ENCODE assay signal across 11 mouse cellular contexts in genomic region chr9:66917216-66917891, GRCm38 (mm10). TPM values are rescaled to one million over a fixed set of nuclear protein-coding genes. Genes with fewer than 3 reads are reported as not detected.
A peak's percentile ranks its signal among the peaks of the same experiment; 100 is the strongest.
DNase-seq lines count a peak whose midpoint lies in the region; ATAC-seq and TF ChIP-seq lines count a peak whose summit lies in the region.
"Had no signal": no experiment of that assay in that cellular context is flagged by ENCODE, and none has a peak within 500 bp of the region (broad histone marks: within the 10 kb centered on the region; RNA-seq: fewer than 3 reads in every experiment).

No protein-coding gene starts in this region.

- no peak overlapping the region for H3K9ac ChIP-seq in heart, embryonic 13.5 days
- 0 out of 2 replicates have a peak overlapping the region, but pooled peaks have one; percentile 1 for H3K9ac ChIP-seq in midbrain, embryonic 12.5 days (replicated peaks)
- H3K9ac ChIP-seq in midbrain, postnatal 0 days (replicated peaks; ENCODE audit: low read length, poor library complexity, severe bottlenecking) = no peak overlapping the region
- peak overlapping the region; percentile 93 for H3K9ac ChIP-seq in liver, embryonic 15.5 days
- H3K9ac ChIP-seq: forebrain, embryonic 12.5 days had no signal

- WGBS in heart, embryonic 13.5 days = 77% methylated on average over 8 of the region's 8 CpGs
- 95% methylated on average over 8 of the region's 8 CpGs for WGBS in midbrain, embryonic 12.5 days
- 92% methylated on average over 8 of the region's 8 CpGs for WGBS in midbrain, postnatal 0 days
- WGBS in liver, embryonic 15.5 days (ENCODE audit: insufficient replicate concordance) = 56% methylated on average over 8 of the region's 8 CpGs

- no peak for ATAC-seq in heart, embryonic 13.5 days (ENCODE audit: extremely low read depth, insufficient number of reproducible peaks, low FRiP score, low TSS enrichment)
- no peak for ATAC-seq in midbrain, embryonic 12.5 days (ENCODE audit: low FRiP score, low read depth)
- ATAC-seq in midbrain, postnatal 0 days (ENCODE audit: low FRiP score) = no peak
- ATAC-seq in liver, embryonic 15.5 days (ENCODE audit: insufficient read depth) = no peak
- ATAC-seq in frontal cortex, adult (ENCODE audit: low TSS enrichment) = no peak

- peak overlapping the region; percentile 95 for H3K4me2 ChIP-seq in heart, embryonic 13.5 days
- no peak overlapping the region for H3K4me2 ChIP-seq in midbrain, embryonic 12.5 days (replicated peaks)
- H3K4me2 ChIP-seq in midbrain, postnatal 0 days (ENCODE audit: low read depth, low read length, poor library complexity, severe bottlenecking) = no peak overlapping the region
- peak overlapping the region; percentile 92 for H3K4me2 ChIP-seq in liver, embryonic 15.5 days

- peaks cover 4% of the 10 kb centered on the region; the same call in 1 of the 2 replicates for H3K36me3 ChIP-seq in heart, embryonic 13.5 days
- H3K36me3 ChIP-seq in midbrain, embryonic 12.5 days = 0 out of 2 replicates have a peak, but pooled peaks cover 9% of the 10 kb centered on the region
- H3K36me3 ChIP-seq in midbrain, postnatal 0 days (ENCODE audit: insufficient read depth, low read length) = no peaks in the 10 kb centered on the region; the same call in 1 of the 2 replicates
- peaks cover 17% of the 10 kb centered on the region; the same call in 1 of the 2 replicates for H3K36me3 ChIP-seq in liver, embryonic 15.5 days (replicated peaks)

- no peaks in the 10 kb centered on the region for H3K9me3 ChIP-seq in heart, embryonic 13.5 days
- H3K9me3 ChIP-seq in midbrain, embryonic 12.5 days = no peaks in the 10 kb centered on the region
- no peaks in the 10 kb centered on the region for H3K9me3 ChIP-seq in midbrain, postnatal 0 days (ENCODE audit: low read length)
- H3K9me3 ChIP-seq in liver, embryonic 15.5 days (replicated peaks) = no peaks in the 10 kb centered on the region
- H3K9me3 ChIP-seq: forebrain, embryonic 12.5 days had no signal

- TF ChIP-seq CTCF in midbrain, postnatal 0 days (IDR thresholded peaks at IDR 0.05) = no peak

- intact Hi-C loops in heart, postnatal 10 days (cut with DNase I) = loop anchor here (5.0 kb wide), 2 partner anchors 40 to 80 kb away; no protein-coding TSS in a partner anchor

- no peaks in the 10 kb centered on the region for H3K27me3 ChIP-seq in heart, embryonic 13.5 days (replicated peaks)
- no peaks in the 10 kb centered on the region for H3K27me3 ChIP-seq in midbrain, embryonic 12.5 days
- H3K27me3 ChIP-seq in midbrain, postnatal 0 days (ENCODE audit: insufficient read depth, low read length) = no peaks in the 10 kb centered on the region
- H3K27me3 ChIP-seq in liver, embryonic 15.5 days = no peaks in the 10 kb centered on the region
- H3K27me3 ChIP-seq: forebrain, embryonic 12.5 days had no signal

- H3K4me1 ChIP-seq in heart, embryonic 13.5 days = peaks cover 62% of the 10 kb centered on the region
- peaks cover 28% of the 10 kb centered on the region for H3K4me1 ChIP-seq in midbrain, embryonic 12.5 days
- H3K4me1 ChIP-seq in midbrain, postnatal 0 days (ENCODE audit: insufficient read depth, low read length) = 0 out of 2 replicates have a peak, but pooled peaks cover 6% of the 10 kb centered on the region
- peaks cover 15% of the 10 kb centered on the region; the same call in 1 of the 2 replicates for H3K4me1 ChIP-seq in brown adipose tissue, adult 24 weeks (ENCODE audit: control insufficient read depth, insufficient read depth, insufficient read length, low read length)
- H3K4me1 ChIP-seq in liver, embryonic 15.5 days (replicated peaks) = peaks cover 72% of the 10 kb centered on the region

- no peak overlapping the region for H3K4me3 ChIP-seq in heart, embryonic 13.5 days
- no peak overlapping the region for H3K4me3 ChIP-seq in midbrain, embryonic 12.5 days
- H3K4me3 ChIP-seq in midbrain, postnatal 0 days (ENCODE audit: low read depth, low read length) = no peak overlapping the region
- peak overlapping the region; percentile 26; the same call in 1 of the 2 replicates for H3K4me3 ChIP-seq in brown adipose tissue, adult 24 weeks (ENCODE audit: insufficient read depth, low read depth, low read length)
- peak overlapping the region; percentile 92 for H3K4me3 ChIP-seq in liver, embryonic 15.5 days (replicated peaks)

- no peak for DNase-seq in heart, postnatal 10 days
- DNase-seq in midbrain, postnatal 0 days (ENCODE audit: low spot score) = no peak
- DNase-seq in kidney, postnatal 36 days = no peak
- DNase-seq: lung, postnatal 4 days had no signal

- peak overlapping the region; percentile 66 for H3K27ac ChIP-seq in heart, embryonic 13.5 days (replicated peaks)
- H3K27ac ChIP-seq in midbrain, embryonic 12.5 days (replicated peaks) = no peak overlapping the region
- H3K27ac ChIP-seq in midbrain, postnatal 0 days (ENCODE audit: low read depth, low read length) = no peak overlapping the region
- no peak overlapping the region for H3K27ac ChIP-seq in brown adipose tissue, adult 24 weeks (replicated peaks; ENCODE audit: low read depth, low read length)
- H3K27ac ChIP-seq in liver, embryonic 15.5 days (replicated peaks) = peak overlapping the region; percentile 97
- H3K27ac ChIP-seq: forebrain, embryonic 12.5 days; layer of hippocampus, adult 2 months had no signal

RNA-seq across cellular contexts. Expression of gene Rab8b, which starts 2.1 kb away (rescaled TPM):
- 15.1 and 17.1 TPM in 2 replicates for polyA plus RNA-seq in heart, embryonic 13.5 days (2015; fragmentation: Nextera tagmentation; extraction: Ambion mirVana)
- total RNA-seq in heart, postnatal 10 days (2021) = 10 to 100 TPM; 15.9 to 19.0 TPM
- 34.8 and 37.2 TPM in 2 replicates for polyA plus RNA-seq in midbrain, embryonic 12.5 days (2016; fragmentation: Nextera tagmentation; extraction: Ambion mirVana)
- total RNA-seq in midbrain, postnatal 0 days (2014; rRNA removed) = 26.0 and 29.6 TPM in 2 replicates
- 15.2 and 18.2 TPM in 2 replicates for polyA plus RNA-seq in midbrain, postnatal 0 days (2015; fragmentation: Nextera tagmentation; extraction: Ambion mirVana)
- polyA plus RNA-seq in brown adipose tissue, adult 24 weeks (2012; ENCODE audit: insufficient read depth, insufficient read length, missing spikeins) = 8.2 and 8.9 TPM in 2 replicates
- polyA plus RNA-seq in liver, embryonic 15.5 days (2015; fragmentation: Nextera tagmentation; extraction: Ambion mirVana) = 28.9 and 29.2 TPM in 2 replicates

RNA-seq across cellular contexts. Expression of gene Rps27l, which starts 28.5 kb away (rescaled TPM):
- polyA plus RNA-seq in heart, embryonic 13.5 days (2015; fragmentation: Nextera tagmentation; extraction: Ambion mirVana) = 523 and 569 TPM in 2 replicates
- total RNA-seq in heart, postnatal 10 days (2021) = 100 to 1,000 TPM; 247 to 258 TPM
- 493 and 550 TPM in 2 replicates for polyA plus RNA-seq in midbrain, embryonic 12.5 days (2016; fragmentation: Nextera tagmentation; extraction: Ambion mirVana)
- 45.8 and 51.7 TPM in 2 replicates for total RNA-seq in midbrain, postnatal 0 days (2014; rRNA removed)
- 160 and 168 TPM in 2 replicates for polyA plus RNA-seq in midbrain, postnatal 0 days (2015; fragmentation: Nextera tagmentation; extraction: Ambion mirVana)
- 582 and 811 TPM in 2 replicates for polyA plus RNA-seq in brown adipose tissue, adult 24 weeks (2012; ENCODE audit: insufficient read depth, insufficient read length, missing spikeins)
- 368 and 453 TPM in 2 replicates for polyA plus RNA-seq in liver, embryonic 15.5 days (2015; fragmentation: Nextera tagmentation; extraction: Ambion mirVana)

RNA-seq across cellular contexts. Expression of gene Lactb, which starts 57.9 kb away (rescaled TPM):
- 6.2 and 7.0 TPM in 2 replicates for polyA plus RNA-seq in heart, embryonic 13.5 days (2015; fragmentation: Nextera tagmentation; extraction: Ambion mirVana)
- total RNA-seq in heart, postnatal 10 days (2021) = 10 to 100 TPM; 22.2 to 23.7 TPM
- polyA plus RNA-seq in midbrain, embryonic 12.5 days (2016; fragmentation: Nextera tagmentation; extraction: Ambion mirVana) = 9.7 and 12.0 TPM in 2 replicates
- total RNA-seq in midbrain, postnatal 0 days (2014; rRNA removed) = 18.6 and 18.8 TPM in 2 replicates
- 9.6 and 12.9 TPM in 2 replicates for polyA plus RNA-seq in midbrain, postnatal 0 days (2015; fragmentation: Nextera tagmentation; extraction: Ambion mirVana)
- 19.0 and 27.1 TPM in 2 replicates for polyA plus RNA-seq in brown adipose tissue, adult 24 weeks (2012; ENCODE audit: insufficient read depth, insufficient read length, missing spikeins)
- polyA plus RNA-seq in liver, embryonic 15.5 days (2015; fragmentation: Nextera tagmentation; extraction: Ambion mirVana) = 4.7 and 4.8 TPM in 2 replicates

Comparison
In these comparisons a context has a peak if more than half of its experiments do, and no peak if none do; other contexts are left out.
1. H3K9ac ChIP-seq: peak in midbrain, embryonic 12.5 days (single experiment) and liver, embryonic 15.5 days (single experiment); none in heart, embryonic 13.5 days (single experiment) and midbrain, postnatal 0 days (single experiment).
2. H3K27ac ChIP-seq: peak in heart, embryonic 13.5 days (single experiment) and liver, embryonic 15.5 days (single experiment); none in midbrain, embryonic 12.5 days (single experiment), midbrain, postnatal 0 days (single experiment) and brown adipose tissue, adult 24 weeks (single experiment).
3. H3K4me2 ChIP-seq: peak in heart, embryonic 13.5 days (single experiment) and liver, embryonic 15.5 days (single experiment); none in midbrain, embryonic 12.5 days (single experiment) and midbrain, postnatal 0 days (single experiment).
4. H3K4me3 ChIP-seq: peak in brown adipose tissue, adult 24 weeks (single experiment) and liver, embryonic 15.5 days (single experiment); none in heart, embryonic 13.5 days (single experiment), midbrain, embryonic 12.5 days (single experiment) and midbrain, postnatal 0 days (single experiment).